Mouse (Mus musculus) cerebellum, adult 11 months (tissue): ENCODE results near the gene Taf1d.
"Not testable (repeated sequence)": the region's sequence is repeated elsewhere in the genome, so short reads cannot be mapped to it uniquely, and the experiment has no call there.

ENCODE experiments used
- DNase-seq: peaks from one replicate; pipeline ENCODE4 v3.0.0; 2022

Taf1d gene

GRCm38 (mm10) chr9:15309425-15309824, 3.4 kb downstream of the Taf1d start:
- DNase-seq, result no peak

DNA sequence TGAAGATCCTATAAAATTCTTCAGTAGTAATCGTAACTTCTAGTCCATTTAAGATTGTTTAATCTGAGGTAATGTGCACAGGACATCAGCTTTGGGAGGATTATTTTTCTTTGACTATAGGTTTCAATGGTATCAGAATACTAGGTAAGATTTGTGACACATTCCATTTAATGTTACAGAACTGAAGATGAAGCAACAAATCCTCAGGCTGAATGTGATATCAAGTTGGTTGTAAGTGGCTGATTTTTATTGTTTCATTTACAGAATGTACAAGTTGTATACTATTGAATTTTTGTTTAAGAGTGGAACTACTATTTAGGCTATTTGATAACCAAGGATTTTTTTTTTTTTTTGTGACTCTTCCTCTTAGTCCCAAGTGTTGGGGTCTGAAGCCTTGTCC, 4.2 kb downstream of the Taf1d start:
- DNase-seq, result no peak

DNA sequence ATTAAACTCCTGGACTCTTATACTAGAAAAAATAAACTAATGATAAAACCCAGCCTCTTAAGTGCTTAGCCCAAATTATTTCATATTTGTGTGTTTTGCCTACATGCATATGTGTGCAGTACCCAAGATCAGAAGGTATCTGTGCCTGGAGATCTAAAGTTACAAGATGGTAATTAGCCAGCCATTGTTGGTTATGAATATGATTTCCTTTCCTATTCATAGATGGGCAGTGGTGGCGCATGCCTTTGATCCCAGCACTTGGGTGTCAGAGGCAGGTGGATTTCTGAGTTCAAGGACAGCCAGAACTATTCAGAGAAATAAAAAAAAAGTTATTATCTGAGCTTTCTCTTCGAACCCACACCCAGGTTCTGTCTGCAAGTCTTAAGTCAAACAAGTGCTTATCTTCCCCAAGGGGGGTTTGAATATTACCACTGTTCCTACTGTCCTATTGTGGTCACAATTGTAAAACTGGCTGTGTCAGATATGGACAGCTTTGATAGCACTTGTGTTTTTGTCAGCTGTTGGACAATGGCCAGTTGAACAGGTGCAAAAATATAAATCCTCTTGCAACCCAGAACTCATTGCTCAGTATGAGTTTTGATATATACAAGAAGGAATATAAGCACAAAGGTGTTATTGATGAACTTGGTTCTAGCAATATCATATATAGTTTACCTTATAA, 6.2 kb downstream of the Taf1d start:
- no peak for DNase-seq

- no peak for DNase-seq
Observed at GRCm38 (mm10) chr9:15313633-15314032, 7.6 kb downstream of the Taf1d start.

DNA sequence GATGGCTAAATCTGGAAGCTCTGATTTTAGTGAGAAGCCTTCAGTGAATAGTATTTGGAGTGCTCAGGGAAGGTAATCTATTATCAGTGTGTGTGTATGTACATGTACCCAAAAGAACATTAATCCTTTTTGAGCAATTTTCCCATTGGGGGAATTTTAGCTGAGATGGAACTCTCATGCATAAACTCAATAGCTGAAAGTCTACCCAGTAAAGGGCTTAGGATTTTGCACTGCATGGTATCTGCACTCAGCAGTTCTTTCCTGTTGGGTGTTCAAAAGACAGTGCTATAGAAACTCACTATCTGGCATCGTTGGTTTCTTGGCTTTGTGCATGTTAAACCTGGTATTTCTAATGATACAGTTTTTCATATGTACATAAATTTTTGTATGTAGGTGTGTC, 8.6 kb downstream of the Taf1d start:
- DNase-seq, result no peak

DNA sequence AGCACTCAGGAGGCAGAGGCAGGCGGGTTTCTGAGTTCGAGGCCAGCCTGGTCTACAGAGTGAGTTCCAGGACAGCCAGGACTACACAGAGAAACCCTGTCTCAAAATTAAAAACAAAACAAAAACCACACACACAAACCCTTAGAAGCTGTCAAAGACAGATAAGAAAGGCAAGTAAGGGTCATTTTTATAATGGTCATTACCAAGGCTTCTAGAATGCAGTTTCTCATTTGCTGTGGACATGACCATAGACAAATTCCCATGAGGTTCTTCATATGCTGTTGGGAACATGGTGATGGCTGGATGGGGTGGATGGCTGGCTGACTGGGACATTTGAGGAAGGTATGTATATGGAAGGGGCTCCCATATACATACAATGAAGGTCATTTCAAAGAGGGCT, 10.3 kb downstream of the Taf1d start:
- DNase-seq, result not testable (repeated sequence)

GRCm38 (mm10) chr9:15317223-15318169, 11.5 kb downstream of the Taf1d start:
- DNase-seq, result no peak

DNA sequence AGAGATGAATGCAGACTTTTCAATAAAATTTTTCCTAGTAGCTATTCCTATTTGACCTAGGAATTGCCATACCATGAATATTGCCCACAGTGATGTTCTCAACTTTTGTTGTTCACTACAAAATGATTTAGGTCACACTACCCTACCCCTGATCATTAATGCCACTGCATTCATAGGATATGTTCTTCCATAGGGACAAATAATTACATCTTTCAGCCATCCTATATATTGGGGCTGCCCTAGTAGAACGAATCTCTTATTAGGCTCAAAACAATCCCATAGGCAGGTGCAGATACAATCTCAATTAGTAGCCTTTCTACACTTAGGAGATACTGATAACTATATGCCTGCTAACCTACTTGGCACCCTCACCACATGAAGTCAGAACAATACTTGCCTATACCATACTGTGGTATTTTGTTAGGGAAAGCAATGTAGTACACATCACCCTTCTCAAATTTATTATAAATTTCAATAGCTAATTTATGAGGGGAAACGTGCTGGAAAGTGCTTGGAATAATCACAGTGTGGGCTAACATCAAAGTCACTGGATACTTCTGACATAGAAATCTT, 12.2 kb downstream of the Taf1d start:
- DNase-seq, result no peak

- DNase-seq, result no peak
Observed at GRCm38 (mm10) chr9:15337776-15338175, 31.8 kb downstream of the Taf1d start.

- DNase-seq, result no peak
Observed at GRCm38 (mm10) chr9:15349925-15350324, 43.9 kb downstream of the Taf1d start.

GRCm38 (mm10) chr9:15356916-15357483, 51.0 kb downstream of the Taf1d start:
- DNase-seq, result no peak

DNA sequence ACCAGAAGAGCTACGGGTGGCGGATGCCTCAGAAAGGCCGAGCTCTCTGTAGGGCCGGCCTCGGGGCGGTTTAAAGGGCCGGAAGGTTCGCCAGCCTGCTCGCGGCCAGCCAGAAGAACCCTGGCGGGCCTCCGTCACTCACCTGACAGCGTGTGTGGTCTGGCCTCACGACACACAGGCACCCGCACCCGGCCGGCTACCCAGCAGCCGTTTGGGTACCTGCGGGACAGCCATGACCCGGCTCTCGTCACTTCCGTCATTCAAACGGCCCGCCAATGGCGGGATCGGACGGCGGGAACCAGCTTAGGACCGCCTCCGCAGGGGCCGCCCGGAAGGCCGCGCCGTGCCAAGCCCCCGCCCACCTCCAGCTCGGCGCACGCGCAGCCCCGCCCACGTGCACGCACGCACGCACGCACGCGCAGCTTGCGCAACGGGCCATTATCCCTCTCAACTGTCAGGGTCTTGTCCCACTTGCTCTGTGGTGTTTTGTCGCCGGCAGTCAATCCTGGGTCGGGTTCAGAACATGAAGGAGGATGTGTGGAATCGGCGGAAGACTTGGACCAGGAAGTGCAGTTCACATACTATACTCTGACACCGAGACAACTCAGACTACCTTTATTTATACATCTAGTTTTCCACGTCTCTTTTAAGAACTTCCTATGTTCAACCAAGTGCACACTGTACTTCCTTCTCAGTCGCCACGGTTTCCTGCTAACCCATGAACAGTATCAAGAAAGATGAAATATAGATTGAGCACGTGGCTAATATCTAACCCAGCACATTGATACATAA, 51.7 kb downstream of the Taf1d start, which contains the start of gene Cep295:
TSS of gene Cep295 (minus strand) at position 305 of the 792 bp plus-strand sequence.
- DNase-seq, result peak; percentile 98

- no peak for DNase-seq
Observed at GRCm38 (mm10) chr9:15364843-15365242, 58.8 kb downstream of the Taf1d start.

DNA sequence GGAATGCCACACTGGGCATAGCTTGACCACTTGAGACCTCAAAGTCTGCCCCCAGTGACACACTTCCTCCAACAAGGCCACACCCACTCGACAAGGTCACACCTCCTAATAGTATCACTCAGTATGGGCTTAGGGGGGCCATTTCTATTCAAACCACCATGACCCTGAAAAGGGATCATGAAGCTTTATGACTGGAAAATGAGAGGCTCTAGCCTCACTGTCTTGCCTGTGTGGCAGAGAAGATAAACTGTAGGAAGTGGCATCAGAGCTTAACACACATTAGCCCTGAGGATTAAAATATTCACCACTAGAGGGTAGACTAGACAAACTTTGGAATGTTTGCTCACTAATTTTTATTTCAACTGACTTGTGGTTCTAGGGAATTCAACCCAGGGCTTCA, 59.8 kb downstream of the Taf1d start:
- DNase-seq, result no peak

GRCm38 (mm10) chr9:15366260-15366659, 60.2 kb downstream of the Taf1d start:
- DNase-seq, result no peak
